Mouse (Mus musculus): ENCODE measurements around the gene Btnl6.
"Not testable (repeated sequence)": the region's sequence is repeated elsewhere in the genome, so short reads cannot be mapped to it uniquely, and the experiment has no call there.

DNA sequence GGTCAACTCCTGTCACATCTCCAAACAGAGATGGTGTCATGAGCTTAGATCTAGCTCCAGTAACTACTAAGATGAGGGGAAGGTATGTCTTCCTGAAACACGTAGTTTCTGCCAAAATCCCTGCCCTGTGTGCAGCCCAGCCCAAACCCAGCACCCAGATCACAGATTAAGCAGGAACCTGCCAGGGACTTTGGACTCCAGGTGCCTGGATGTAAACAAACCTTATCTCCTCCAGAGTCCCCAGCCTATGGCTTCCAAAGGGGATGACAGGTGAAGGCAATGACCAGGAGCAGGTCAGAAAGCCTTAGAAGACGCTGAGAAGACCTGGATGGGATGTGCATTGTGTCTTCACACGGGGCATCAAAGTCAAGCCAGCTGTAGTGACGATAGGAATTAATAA, 19.4 kb downstream of the Btnl6 start:
- TF ChIP-seq CTCF (IDR thresholded peaks at IDR 0.05; ENCODE audit: borderline replicate concordance, control insufficient read depth, extremely low read depth, insufficient read depth, low read length, poor library complexity); POLR2A (IDR thresholded peaks at IDR 0.05; ENCODE audit: control insufficient read depth, extremely low read depth, insufficient read depth, low read length, poor library complexity): not testable (repeated sequence)
